Mouse (Mus musculus) neural tube, embryonic 15.5 days (tissue): ENCODE measurements around the gene Tsfm. TPM values are rescaled to one million over a fixed set of nuclear protein-coding genes. Genes with fewer than 3 reads are reported as not detected.
A peak's percentile ranks its signal among the peaks of the same experiment; 100 is the strongest.

ENCODE experiments used
- ATAC-seq: fragments of 200-750 bp; cut with Nextera tagmentation; 2 replicates; pipeline ENCODE4 v1.8.0; 2017; ENCODE audit warnings: mild to moderate bottlenecking, moderate TSS enrichment, moderate library complexity; ENCODE audit not compliant: low FRiP score
- H3K27ac ChIP-seq: fragments of 300-500 bp; sonication (generic); replicated peaks from 2 replicates; pipeline ENCODE4 v1.5.1; 2015; ENCODE audit warnings: mild to moderate bottlenecking, inconsistent platforms
- H3K27me3 ChIP-seq: fragments of 300-500 bp; sonication (generic); replicated peaks from 2 replicates; pipeline ENCODE4 v1.6.1; 2015; ENCODE audit warnings: inconsistent platforms
- H3K36me3 ChIP-seq: fragments of 300-500 bp; sonication (generic); 2 replicates; pipeline ENCODE4 v1.6.1; 2015; ENCODE audit warnings: inconsistent platforms
- H3K4me1 ChIP-seq: fragments of 300-500 bp; sonication (generic); 2 replicates; pipeline ENCODE4 v1.6.1; 2015; ENCODE audit warnings: inconsistent platforms
- H3K4me2 ChIP-seq: fragments of 300-500 bp; sonication (generic); 2 replicates; pipeline ENCODE4 v1.6.1; 2015; ENCODE audit warnings: inconsistent platforms, mild to moderate bottlenecking, moderate library complexity
- H3K4me3 ChIP-seq: fragments of 300-500 bp; sonication (generic); replicated peaks from 2 replicates; pipeline ENCODE4 v1.5.1; 2015; ENCODE audit warnings: mild to moderate bottlenecking, inconsistent platforms
- H3K9ac ChIP-seq: fragments of 300-500 bp; sonication (generic); replicated peaks from 2 replicates; pipeline ENCODE4 v1.6.1; 2015; ENCODE audit warnings: mild to moderate bottlenecking, inconsistent platforms
- H3K9me3 ChIP-seq: fragments of 300-500 bp; sonication (generic); replicated peaks from 2 replicates; pipeline ENCODE4 v1.6.1; 2016; ENCODE audit warnings: inconsistent platforms
- WGBS: fragments of 180-500 bp; shearing (Covaris S2); methylation state at CpG from one replicate; pipeline ENCODE4 v1.1.7; 2015; ENCODE audit warnings: mixed read lengths; 5-methylcytosine and 5-hydroxymethylcytosine counted together
- microRNA counts: library from miRNA; unstranded; fragments of <30 nt; microRNA quantifications from one replicate; lab custom pipeline; 2016
- microRNA-seq: library from miRNA; unstranded; fragments of <30 nt; microRNA quantifications from one replicate; pipeline ENCODE4, GENCODE M21; 2017
- polyA plus RNA-seq: library from polyadenylated mRNA; unstranded; fragments of >200 nt; fragmentation: Nextera tagmentation; extraction: Ambion mirVana; gene quantifications from 2 replicates; pipeline ENCODE4 v1.2.1, GENCODE M21; 2015

Gene Tsfm
- polyA plus RNA-seq, 1 experiment from 2014 or later: 66.6 TPM

- Histone ChIP-seq H3K9ac (no peak overlapping the region), H3K36me3 (no peaks in the 10 kb centered on the region), H3K4me2 (no peak overlapping the region), H3K4me1 (peaks cover 11% of the 10 kb centered on the region), H3K4me3 (no peak overlapping the region), H3K27me3 (peaks cover 47% of the 10 kb centered on the region), H3K27ac (no peak overlapping the region), H3K9me3 (no peaks in the 10 kb centered on the region)
- WGBS: 90% methylated on average over 8 of the region's 8 CpGs
- ATAC-seq: no peak
Observed at GRCm38 (mm10) chr10:126963821-126964220, 66.8 kb downstream of the Tsfm start.

GRCm38 (mm10) chr10:126962966-126963330 lies 67.7 kb downstream of the Tsfm start:
- Histone ChIP-seq H3K27ac (peak overlapping the region; percentile 60), H3K27me3 (peaks cover 47% of the 10 kb centered on the region), H3K9me3 (no peaks in the 10 kb centered on the region), H3K9ac (no peak overlapping the region), H3K4me2 (no peak overlapping the region), H3K4me3 (no peak overlapping the region), H3K4me1 (peaks cover 11% of the 10 kb centered on the region), H3K36me3 (no peaks in the 10 kb centered on the region)
- no peak for ATAC-seq
- WGBS: 40% methylated on average over 6 of the region's 6 CpGs

- no peak for ATAC-seq
- Histone ChIP-seq H3K4me2 (peak overlapping the region; percentile 5; the same call in 1 of the 2 replicates), H3K27me3 (peaks cover 47% of the 10 kb centered on the region), H3K4me1 (peaks cover 16% of the 10 kb centered on the region), H3K27ac (peak overlapping the region; percentile 60), H3K4me3 (no peak overlapping the region), H3K36me3 (no peaks in the 10 kb centered on the region), H3K9ac (no peak overlapping the region; the same call in 1 of the 2 replicates), H3K9me3 (no peaks in the 10 kb centered on the region)
- WGBS: 24% methylated on average over 15 of the region's 15 CpGs
Observed at GRCm38 (mm10) chr10:126962271-126962965, 68.2 kb downstream of the Tsfm start.

GRCm38 (mm10) chr10:126961757-126962156 lies 68.9 kb downstream of the Tsfm start:
- Histone ChIP-seq H3K27ac (peak overlapping the region; percentile 60), H3K27me3 (peaks cover 47% of the 10 kb centered on the region), H3K9ac (no peak overlapping the region), H3K36me3 (no peaks in the 10 kb centered on the region), H3K9me3 (no peaks in the 10 kb centered on the region), H3K4me1 (peaks cover 23% of the 10 kb centered on the region), H3K4me3 (no peak overlapping the region), H3K4me2 (no peak overlapping the region)
- ATAC-seq: no peak
- 57% methylated on average over 10 of the region's 10 CpGs for WGBS

MicroRNAs within 50 kb of the gene (microRNA counts, 519-probe panel; counts per million panel counts)
- 2,316 counts per million, percentile 51 among the panel's probes with 10 or more counts for microRNA mmu-miR-26a (lab: Ali Mortazavi, UCI)
- not detected for microRNA mmu-miR-546 (lab: Ali Mortazavi, UCI)

Small RNA genes within 50 kb of the gene (microRNA-seq; reads per million reads assigned to microRNA genes)
- 12.8 reads per million, percentile 28 among the genes with 10 or more reads in this experiment for gene Mir26a-2
- gene Mir546: not detected

Other genes with a start within 250 kb of the Tsfm start
- 15.0 and 18.2 TPM in 2 replicates for gene Atp23, start 129.5 kb downstream of the Tsfm start, polyA plus RNA-seq
- 15.7 and 25.4 TPM in 2 replicates for gene Ctdsp2, start 52.1 kb downstream of the Tsfm start, polyA plus RNA-seq
- gene Avil, start 30.1 kb downstream of the Tsfm start, polyA plus RNA-seq: 19.2 and 22.4 TPM in 2 replicates
- gene Mettl1, start 10.6 kb upstream of the Tsfm start, polyA plus RNA-seq: 24.3 and 29.6 TPM in 2 replicates
- 0.27 and 0.51 TPM in 2 replicates for gene Eef1akmt3, start 10.7 kb upstream of the Tsfm start, polyA plus RNA-seq
- 0.11 and 0.14 TPM in 2 replicates for gene Cyp27b1, start 17.4 kb upstream of the Tsfm start, polyA plus RNA-seq
- 5.9 and 7.4 TPM in 2 replicates for gene March9, start 29.3 kb upstream of the Tsfm start, polyA plus RNA-seq
- gene Cdk4, start 32.7 kb upstream of the Tsfm start, polyA plus RNA-seq: 551 and 796 TPM in 2 replicates
- 108 and 123 TPM in 2 replicates for gene Tspan31, start 39.4 kb upstream of the Tsfm start, polyA plus RNA-seq
- 4.6 and 5.3 TPM in 2 replicates for gene Agap2, start 44.4 kb upstream of the Tsfm start, polyA plus RNA-seq
- gene Os9, start 90.3 kb upstream of the Tsfm start, polyA plus RNA-seq: 127 and 130 TPM in 2 replicates
- 69.5 and 70.4 TPM in 2 replicates for gene B4galnt1, start 134.4 kb upstream of the Tsfm start, polyA plus RNA-seq
- 1.0 TPM in 2 replicates for gene Slc26a10, start 149.8 kb upstream of the Tsfm start, polyA plus RNA-seq
- gene Arhgef25, start 159.2 kb upstream of the Tsfm start, polyA plus RNA-seq: 32.7 and 34.9 TPM in 2 replicates
- gene Dtx3, start 164.9 kb upstream of the Tsfm start, polyA plus RNA-seq: 211 and 245 TPM in 2 replicates
- gene Pip4k2c, start 180.7 kb upstream of the Tsfm start, polyA plus RNA-seq: 19.8 and 23.0 TPM in 2 replicates
- 97.3 and 113 TPM in 2 replicates for gene Kif5a, start 232.5 kb upstream of the Tsfm start, polyA plus RNA-seq
- gene Dctn2, start 235.5 kb upstream of the Tsfm start, polyA plus RNA-seq: 304 and 335 TPM in 2 replicates